Mouse (Mus musculus) liver, embryonic 14 days (tissue): ENCODE measurements around the gene Ggt7. TPM values are rescaled to one million over a fixed set of nuclear protein-coding genes. Genes with fewer than 3 reads are reported as not detected.

Experiments used
- polyA plus RNA-seq: library from polyadenylated mRNA; depleted of rRNA; stranded (reverse); fragments of >200 nt; gene quantifications from 2 replicates; pipeline ENCODE4 v1.2.3, GENCODE M21; 2012; rRNA removed

Gene Ggt7
- polyA plus RNA-seq: 0.21 and 0.26 TPM in 2 replicates

DNA sequence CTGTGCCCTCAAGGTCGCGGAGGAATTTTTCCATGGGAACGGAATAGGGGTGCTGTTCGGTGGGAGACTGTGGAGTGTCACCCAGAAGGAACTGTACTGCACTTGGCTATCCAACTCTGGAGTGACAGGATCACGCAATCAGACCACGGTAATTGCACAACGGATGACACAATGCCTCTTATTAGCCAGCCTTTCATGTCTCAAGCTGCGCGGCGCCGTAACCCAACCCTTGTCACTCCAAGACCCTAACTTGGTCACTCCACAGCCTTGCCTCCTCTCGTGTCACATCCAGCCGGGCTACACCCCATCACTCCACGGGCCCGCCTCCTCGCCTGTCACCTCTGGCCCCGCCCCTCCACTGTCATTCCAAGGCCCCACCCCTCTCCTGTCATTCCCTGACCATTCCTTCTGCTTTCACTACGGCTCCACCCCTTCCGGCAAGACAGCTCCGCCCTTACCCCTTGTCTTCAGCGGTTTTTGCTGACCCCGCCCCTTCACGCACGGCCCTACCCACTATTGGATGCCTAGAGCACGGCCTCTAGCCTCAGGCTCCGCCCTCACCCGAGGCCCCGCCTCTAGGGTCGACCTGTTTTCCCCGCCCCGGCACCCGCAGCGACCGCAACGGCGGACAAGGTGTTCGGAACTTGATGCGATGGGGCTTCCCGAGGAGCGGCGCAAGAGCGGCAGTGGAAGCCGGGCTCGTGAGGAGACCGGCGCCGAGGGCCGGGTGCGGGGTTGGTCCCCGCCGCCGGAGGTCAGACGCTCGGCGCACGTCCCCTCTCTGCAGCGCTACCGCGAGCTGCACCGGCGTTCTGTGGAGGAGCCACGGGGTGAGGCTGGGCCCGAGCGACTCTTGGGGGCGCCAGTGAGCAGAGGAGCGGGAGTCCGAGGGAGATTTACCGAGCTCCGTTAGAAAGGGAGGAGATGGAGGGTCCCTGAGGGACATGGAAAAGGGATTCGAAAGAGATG is at the start of gene Ggt7, which contains the start of gene Acss2:
TSS of gene Ggt7 (minus strand) at position 783 of the 969 bp plus-strand sequence.
TSS of gene Acss2 (plus strand) at position 494 of the 969 bp plus-strand sequence.

GRCm38 (mm10) chr2:155473570-155474088 is 44.4 kb downstream of the Ggt7 start, which contains the start of gene Ncoa6:
Gene Ncoa6 (minus strand): TSS chr2:155473894.

Other genes starting within 250 kb of the Ggt7 start
- gene Map1lc3a, start 241.9 kb downstream of the Ggt7 start, polyA plus RNA-seq: 7.2 TPM in 2 replicates
- 15.7 and 18.0 TPM in 2 replicates for gene Pigu, start 160.8 kb downstream of the Ggt7 start, polyA plus RNA-seq
- gene Trp53inp2, start 137.2 kb downstream of the Ggt7 start, polyA plus RNA-seq: 2.1 TPM in 2 replicates
- gene Ncoa6, start 44.3 kb downstream of the Ggt7 start, polyA plus RNA-seq: 8.7 and 10.0 TPM in 2 replicates
- 12.1 and 13.7 TPM in 2 replicates for gene Acss2, start 289 bp downstream of the Ggt7 start, polyA plus RNA-seq
- gene Gss, start 74.6 kb upstream of the Ggt7 start, polyA plus RNA-seq: 35.3 and 39.8 TPM in 2 replicates
- gene Myh7b, start 93.0 kb upstream of the Ggt7 start, polyA plus RNA-seq: 2.7 and 3.5 TPM in 2 replicates
- 34.3 and 36.2 TPM in 2 replicates for gene Trpc4ap, start 174.1 kb upstream of the Ggt7 start, polyA plus RNA-seq
- 12.3 and 13.8 TPM in 2 replicates for gene Edem2, start 211.2 kb upstream of the Ggt7 start, polyA plus RNA-seq
- not detected in 2 replicates for gene Gm17581, start 217.6 kb upstream of the Ggt7 start, polyA plus RNA-seq
- 0.86 and 0.93 TPM in 2 replicates for gene Procr, start 232.9 kb upstream of the Ggt7 start, polyA plus RNA-seq